Mouse (Mus musculus): ENCODE results near the gene 1700012B07Rik.

The 1700012B07Rik gene

GRCm38 (mm10) chr11:109751636-109752603, 75.9 kb downstream of the 1700012B07Rik start:
- no peak for DNase-seq (ENCODE audit: low spot score in 2 of 2)

- DNase-seq (ENCODE audit: low spot score in 2 of 2): no peak
Observed at GRCm38 (mm10) chr11:109745210-109745609, 82.6 kb downstream of the 1700012B07Rik start.

GRCm38 (mm10) chr11:109737967-109738366, 89.9 kb downstream of the 1700012B07Rik start:
- no peak for DNase-seq (ENCODE audit: low spot score in 2 of 2)

Measured in left cerebral cortex, adult 9 months (tissue).